Mouse (Mus musculus) kidney, adult 10 weeks (tissue): ENCODE measurements around the gene Proser3. TPM values are rescaled to one million over a fixed set of nuclear protein-coding genes. Genes with fewer than 3 reads are reported as not detected.

Experiments
- polyA plus RNA-seq: library from polyadenylated mRNA; stranded (reverse); fragments of 350-450 nt; fragmentation: Illumina TruSeq; extraction: RNeasy Lipid Tissue Mini Kit (QIAGEN cat#74804); gene quantifications from one replicate; pipeline ENCODE4 v1.2.3, GENCODE M21; 2014; ENCODE audit warnings: low read depth, low replicate concordance

Proser3 gene
- polyA plus RNA-seq, result 0.81 TPM

DNA sequence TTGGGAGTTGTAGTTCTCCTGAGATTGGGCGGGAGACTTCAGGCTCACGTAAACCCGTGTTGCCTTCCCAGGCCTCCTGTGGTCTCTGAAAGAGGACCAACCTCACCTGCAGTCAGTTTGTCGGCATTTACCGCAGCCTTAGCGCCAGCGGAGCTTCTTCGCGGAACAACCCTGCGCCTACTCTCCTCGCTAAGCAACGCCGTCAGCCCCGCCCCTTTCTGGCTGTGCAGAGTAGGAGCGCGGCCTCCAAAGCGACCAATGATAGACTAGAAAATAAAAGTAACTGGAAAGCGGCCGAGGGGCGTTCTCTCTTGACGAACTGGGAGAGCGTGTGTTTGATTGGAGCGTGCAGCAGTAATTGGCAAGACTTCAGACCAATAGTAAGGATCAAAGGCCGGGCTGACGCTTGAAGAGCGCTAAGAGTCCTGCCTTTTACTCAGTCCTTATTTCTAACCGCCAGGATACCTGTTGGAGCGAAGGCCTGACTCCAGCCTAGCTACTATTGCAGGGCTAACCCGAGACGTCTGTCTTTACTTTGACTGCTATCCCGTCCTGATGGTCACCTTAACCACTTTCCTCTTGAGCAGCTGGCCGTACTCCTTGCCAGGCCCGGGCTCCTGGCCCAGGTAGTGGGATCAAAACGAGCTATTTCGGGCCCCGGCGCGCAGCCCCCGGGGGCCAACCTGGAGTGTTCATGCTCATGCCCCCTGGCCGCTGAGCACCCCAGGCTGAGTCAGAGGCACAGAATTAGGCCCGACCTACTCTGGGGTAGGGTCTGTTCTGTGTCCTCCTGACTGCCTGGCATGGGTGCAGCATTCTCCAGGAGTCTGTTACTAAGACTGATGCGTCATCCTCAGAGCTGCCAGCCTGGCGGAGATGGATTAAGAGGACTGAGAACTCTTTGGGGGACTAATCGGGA lies at the start of gene Proser3, which contains the start of gene Hspb6:
Proser3 (minus strand) TSS at position 198 of the 919 bp plus-strand sequence.
Hspb6 (plus strand) TSS at position 77 of the 919 bp plus-strand sequence.

DNA sequence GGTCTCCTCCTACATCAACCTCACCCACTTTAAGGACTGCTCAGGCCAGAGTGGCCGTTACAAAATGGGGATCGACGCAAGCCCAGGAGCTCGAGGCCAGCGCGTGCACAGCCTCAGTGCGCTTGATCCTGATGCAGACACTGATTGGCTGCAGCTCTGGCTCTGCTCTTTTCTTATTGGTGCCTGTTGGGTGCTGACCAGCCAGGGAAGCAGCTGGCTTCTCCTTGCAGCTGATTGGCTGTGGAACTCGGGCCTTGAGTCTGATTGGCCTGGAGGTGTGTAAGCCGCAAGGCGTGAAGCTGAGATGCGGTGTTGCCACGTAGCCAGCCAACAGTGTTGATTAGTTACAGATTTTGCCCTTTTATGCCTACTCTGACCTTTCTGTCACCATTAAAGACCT lies 46.7 kb upstream of the Proser3 start, which contains the start of gene Zbtb32:
Zbtb32 (minus strand) TSS at position 124 of the 400 bp plus-strand sequence.

DNA sequence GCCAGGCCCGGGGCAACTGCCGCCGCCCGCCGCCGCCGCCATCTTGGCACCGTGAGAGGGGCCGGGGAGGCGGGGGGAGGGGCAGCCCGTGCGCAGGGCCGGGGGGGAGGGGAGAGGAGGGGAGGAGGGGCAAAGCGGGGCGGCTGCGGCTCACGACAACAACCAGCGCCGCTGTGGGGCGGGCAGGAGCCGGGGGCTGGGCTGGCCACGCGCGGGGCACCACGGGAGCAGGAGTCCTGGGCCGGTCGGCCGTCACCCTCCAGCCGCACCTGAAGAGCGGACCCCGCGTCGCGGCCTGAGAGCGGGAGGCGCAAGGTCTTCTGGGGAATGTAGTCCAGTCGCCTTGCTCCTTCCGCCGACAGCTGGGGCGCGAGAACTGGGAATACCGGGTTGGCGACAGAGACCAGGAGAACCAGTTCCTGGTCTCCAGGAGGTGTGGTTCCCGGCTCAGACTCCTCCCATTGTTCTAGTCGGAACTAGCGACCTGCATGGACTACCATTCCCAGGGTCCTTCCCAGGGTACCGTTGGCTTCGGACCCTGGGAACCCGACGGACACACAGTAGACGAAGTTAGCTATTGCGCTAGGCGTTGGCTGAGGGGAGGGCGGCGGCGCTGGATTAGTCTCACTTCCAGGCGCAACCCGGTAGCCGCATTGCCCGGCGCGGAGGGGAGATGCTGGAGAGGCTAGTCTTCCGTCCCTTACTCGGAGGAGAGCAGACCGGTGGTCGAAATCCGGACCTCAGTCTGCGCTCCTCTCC lies 36.8 kb upstream of the Proser3 start, which contains the start of gene Kmt2b:
Kmt2b (minus strand) TSS at position 51 of the 759 bp plus-strand sequence.

DNA sequence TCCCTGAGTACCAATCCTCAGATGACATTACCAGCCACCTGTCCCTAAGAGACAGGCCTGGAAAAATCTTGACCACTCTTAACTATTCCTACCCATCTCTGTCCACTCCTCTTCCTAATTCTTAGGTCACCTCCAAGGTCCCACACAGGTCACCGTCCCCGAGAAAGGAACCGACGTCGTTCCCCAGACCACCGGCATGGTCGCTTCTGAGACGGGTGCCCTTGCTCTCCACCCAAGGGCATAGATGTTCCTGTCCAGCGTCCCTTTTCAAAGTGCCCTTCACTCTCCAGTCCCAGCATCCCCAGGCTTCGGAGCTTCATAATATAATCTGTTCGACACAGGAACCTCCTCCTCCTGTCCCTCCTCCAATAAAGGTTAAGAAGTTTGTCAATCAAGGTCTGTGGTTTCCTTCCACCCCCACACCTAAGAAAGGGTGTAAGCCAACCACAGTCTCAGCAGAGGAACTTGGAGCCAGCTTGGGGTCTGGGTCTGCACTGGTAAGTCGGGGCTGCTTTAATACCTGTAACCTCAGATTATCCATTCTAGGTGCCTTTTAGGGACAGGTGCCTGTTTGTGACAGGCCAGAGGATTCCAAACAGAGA lies 13.0 kb upstream of the Proser3 start, which contains the start of gene Igflr1:
Igflr1 (plus strand) TSS at position 458 of the 602 bp plus-strand sequence.

DNA sequence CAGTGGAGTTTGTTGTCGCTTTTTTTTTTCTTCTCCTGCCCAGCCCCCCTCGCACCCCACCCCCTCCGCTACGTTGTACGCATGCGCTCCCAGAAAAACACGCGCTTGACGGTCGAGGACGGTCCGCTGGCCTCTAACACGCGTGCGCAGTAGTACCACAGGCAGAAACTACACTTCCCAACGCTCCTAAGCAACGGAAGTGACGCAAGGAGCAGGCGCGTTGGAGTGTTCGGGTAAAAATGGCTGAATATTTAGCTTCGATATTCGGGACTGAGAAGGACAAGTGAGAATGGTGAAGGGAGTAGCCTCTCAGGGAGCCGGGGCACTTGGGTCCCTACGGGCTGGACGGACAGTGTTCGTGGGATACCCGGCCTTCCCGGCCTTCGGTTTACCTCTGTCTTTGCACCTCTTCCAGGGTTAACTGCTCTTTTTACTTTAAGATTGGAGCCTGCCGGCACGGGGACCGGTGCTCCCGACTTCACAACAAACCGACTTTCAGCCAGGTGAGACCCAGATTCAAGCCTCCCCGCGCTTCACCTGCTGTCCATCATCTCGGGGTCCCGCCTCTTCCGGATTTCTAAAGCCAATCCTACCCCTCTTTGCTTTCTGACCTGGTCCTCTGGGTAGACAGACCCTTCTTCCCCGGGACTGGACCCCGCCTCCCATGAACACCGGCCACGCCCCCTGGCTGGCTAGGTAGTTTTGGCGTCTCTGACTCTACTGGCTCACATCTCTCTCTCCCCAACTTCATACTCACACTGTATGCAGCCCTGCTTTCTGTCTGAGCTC lies 11.2 kb upstream of the Proser3 start, which contains the start of the genes U2af1l4, Gm49396 and Psenen:
U2af1l4 (plus strand) TSS at position 185 of the 789 bp plus-strand sequence.
Gm49396 (plus strand) TSS at position 228 of the 789 bp plus-strand sequence.
Psenen (minus strand) TSS at position 511 of the 789 bp plus-strand sequence.

DNA sequence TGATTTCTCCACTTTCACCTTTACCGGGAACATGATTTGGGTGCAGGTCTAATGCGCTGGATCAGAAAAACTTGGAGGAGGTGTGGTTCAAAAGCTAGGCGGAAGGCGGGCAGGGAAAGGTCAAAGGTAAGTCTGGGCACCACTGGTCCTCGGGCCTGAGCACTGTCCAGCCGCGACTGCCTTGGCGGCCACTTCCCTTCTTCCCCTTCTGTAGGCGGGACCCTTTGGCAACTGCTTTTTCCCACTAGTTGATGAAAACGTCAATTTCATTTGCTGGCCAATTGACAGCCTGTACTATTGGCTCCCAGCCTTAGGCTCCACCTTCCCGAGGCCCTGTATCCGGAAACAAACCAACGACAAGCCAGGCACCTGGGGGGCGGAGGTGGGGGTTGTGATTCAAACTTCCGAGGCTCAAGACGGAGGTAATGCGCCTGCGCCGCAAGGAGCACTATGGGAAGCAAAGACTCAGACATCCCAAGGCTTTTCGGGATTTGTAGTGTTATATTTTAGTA lies 7.4 kb upstream of the Proser3 start, which contains the start of gene Lin37:
Lin37 (minus strand) TSS at position 396 of the 512 bp plus-strand sequence.

DNA sequence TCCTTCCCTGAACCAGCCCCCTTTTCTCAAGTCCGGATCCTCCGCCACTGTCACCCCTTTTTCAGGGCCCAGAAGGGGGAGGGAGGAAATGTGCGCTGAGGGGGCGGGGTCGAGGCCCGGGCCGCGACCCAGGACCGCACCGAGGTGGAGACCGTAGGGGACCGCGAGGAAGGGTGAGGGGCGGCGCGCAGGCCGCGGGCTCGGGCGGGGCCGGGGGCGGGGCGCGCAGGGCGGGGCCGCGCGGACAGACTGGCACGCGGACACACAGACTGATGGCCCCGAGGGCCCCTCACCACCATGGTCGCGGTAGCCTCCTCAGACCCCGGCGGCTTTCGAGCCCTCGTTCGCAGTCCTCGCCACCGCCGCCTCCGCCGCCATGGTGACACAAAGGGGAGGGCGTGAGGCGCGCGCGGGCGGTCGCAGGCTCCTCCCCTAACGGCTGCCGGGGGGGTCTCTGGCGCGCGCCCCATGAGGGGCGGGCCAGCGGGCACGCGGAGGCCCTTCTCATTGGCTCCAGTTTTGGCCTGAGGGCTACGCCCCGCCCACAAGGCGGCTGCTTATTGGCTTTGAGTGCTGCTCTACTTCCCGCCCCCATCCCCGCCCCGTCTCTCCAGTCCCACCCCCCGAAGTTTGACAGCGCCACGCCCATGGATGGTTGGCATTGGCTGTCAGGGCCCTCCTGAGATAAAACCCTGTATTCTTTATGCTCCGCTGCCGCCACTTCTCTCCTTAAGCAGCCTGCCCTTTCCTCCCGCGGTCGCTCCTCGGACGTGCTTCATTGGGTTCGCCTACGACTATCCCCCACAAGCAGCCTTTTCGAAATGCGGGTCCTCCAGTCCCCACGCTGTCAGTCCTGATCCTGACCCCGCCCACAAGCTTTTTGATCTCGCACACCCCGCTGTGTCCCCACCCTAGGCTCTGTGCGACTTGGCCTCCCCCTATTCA lies 17.2 kb downstream of the Proser3 start, which contains the start of gene Arhgap33:
Arhgap33 (minus strand) TSS at position 428 of the 945 bp plus-strand sequence.

DNA sequence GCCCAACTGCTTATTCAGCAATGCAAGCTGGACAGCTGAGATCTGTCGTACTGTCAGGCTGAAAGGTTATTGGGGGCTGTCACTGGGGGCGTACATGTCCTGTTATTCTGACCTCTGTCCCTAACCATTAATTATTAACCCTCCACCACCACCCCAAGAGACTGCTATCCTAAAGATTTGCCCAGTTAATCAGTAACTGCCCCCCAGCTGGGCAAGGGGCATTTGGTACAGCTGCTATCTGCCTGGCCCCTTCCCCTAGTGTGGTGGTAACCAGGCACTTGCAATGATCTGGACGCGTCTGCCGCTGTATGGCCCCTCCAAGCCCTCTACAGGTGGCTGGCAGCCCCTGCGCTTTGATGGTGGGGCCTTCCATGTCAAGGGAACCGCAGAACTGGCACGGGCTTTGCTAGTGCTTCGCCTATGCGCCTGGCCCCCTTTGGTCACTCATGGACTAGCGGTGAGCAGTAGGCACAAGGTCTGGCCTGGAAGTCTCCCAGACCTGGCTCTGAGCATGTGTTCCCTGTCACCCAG lies 58.6 kb downstream of the Proser3 start, which contains the start of gene Prodh2:
Prodh2 (plus strand) TSS at position 222 of the 531 bp plus-strand sequence.

Other genes starting within 250 kb of the Proser3 start
- gene Alkbh6, start 243.6 kb downstream of the Proser3 start, polyA plus RNA-seq, result 4.7 TPM
- gene Syne4, start 237.5 kb downstream of the Proser3 start, polyA plus RNA-seq, result 5.0 TPM
- 1.4 TPM for gene E130208F15Rik, start 230.6 kb downstream of the Proser3 start, polyA plus RNA-seq
- 5.7 TPM for gene Sdhaf1, start 228.4 kb downstream of the Proser3 start, polyA plus RNA-seq
- gene Lrfn3, start 189.5 kb downstream of the Proser3 start, polyA plus RNA-seq, result 0.69 TPM
- gene Tyrobp, start 138.5 kb downstream of the Proser3 start, polyA plus RNA-seq, result 0.97 TPM
- gene Hcst, start 132.4 kb downstream of the Proser3 start, polyA plus RNA-seq, result not detected
- not detected for gene Nfkbid, start 130.6 kb downstream of the Proser3 start, polyA plus RNA-seq
- 1.6 TPM for gene Aplp1, start 106.8 kb downstream of the Proser3 start, polyA plus RNA-seq
- gene Kirrel2, start 94.6 kb downstream of the Proser3 start, polyA plus RNA-seq, result not detected
- gene Nphs1, start 94.0 kb downstream of the Proser3 start, polyA plus RNA-seq, result 3.5 TPM
- gene Prodh2, start 58.7 kb downstream of the Proser3 start, polyA plus RNA-seq, result 2.5 TPM
- gene Arhgap33, start 17.2 kb downstream of the Proser3 start, polyA plus RNA-seq, result 0.12 TPM
- 6.5 TPM for gene Hspb6, start 121 bp downstream of the Proser3 start, polyA plus RNA-seq
- not detected for gene Lin37, start 7.5 kb upstream of the Proser3 start, polyA plus RNA-seq
- 15.9 TPM for gene U2af1l4, start 11.0 kb upstream of the Proser3 start, polyA plus RNA-seq
- 2.1 TPM for gene Gm49396, start 11.0 kb upstream of the Proser3 start, polyA plus RNA-seq
- gene Psenen, start 11.3 kb upstream of the Proser3 start, polyA plus RNA-seq, result 24.8 TPM
- gene Igflr1, start 13.1 kb upstream of the Proser3 start, polyA plus RNA-seq, result not detected
- 2.1 TPM for gene Kmt2b, start 36.4 kb upstream of the Proser3 start, polyA plus RNA-seq
- gene Zbtb32, start 46.6 kb upstream of the Proser3 start, polyA plus RNA-seq, result not detected
- not detected for gene Upk1a, start 60.5 kb upstream of the Proser3 start, polyA plus RNA-seq
- gene Cox6b1, start 73.9 kb upstream of the Proser3 start, polyA plus RNA-seq, result 1,773 TPM
- gene Etv2, start 83.6 kb upstream of the Proser3 start, polyA plus RNA-seq, result not detected
- gene Rbm42, start 98.0 kb upstream of the Proser3 start, polyA plus RNA-seq, result 0.40 TPM
- gene Haus5, start 112.7 kb upstream of the Proser3 start, polyA plus RNA-seq, result 1.5 TPM
- gene Pmis2, start 119.3 kb upstream of the Proser3 start, polyA plus RNA-seq, result not detected
- not detected for gene 2200002J24Rik, start 146.6 kb upstream of the Proser3 start, polyA plus RNA-seq
- gene Atp4a, start 159.9 kb upstream of the Proser3 start, polyA plus RNA-seq, result 6.0 TPM
- gene Tmem147, start 177.2 kb upstream of the Proser3 start, polyA plus RNA-seq, result 25.1 TPM
- not detected for gene Gapdhs, start 191.4 kb upstream of the Proser3 start, polyA plus RNA-seq
- gene Sbsn, start 199.2 kb upstream of the Proser3 start, polyA plus RNA-seq, result 0.24 TPM
- gene Dmkn, start 211.5 kb upstream of the Proser3 start, polyA plus RNA-seq, result not detected
- not detected for gene Krtdap, start 235.6 kb upstream of the Proser3 start, polyA plus RNA-seq